In genomic region chr9:118924554-118925085, GRCm38 (mm10) we compare ENCODE assay signal across 7 mouse cellular contexts. TPM values are rescaled to one million over a fixed set of nuclear protein-coding genes. Genes with fewer than 3 reads are reported as not detected.
DNase-seq lines count a peak whose midpoint lies in the region; ATAC-seq lines count a peak whose summit lies in the region.

No protein-coding gene starts in this region.

- peak overlapping the region; percentile 85 for H3K27ac ChIP-seq in lung, embryonic 16.5 days (ENCODE audit: low read length)
- no peak overlapping the region for H3K27ac ChIP-seq in forebrain, embryonic 11.5 days (ENCODE audit: low read depth, low read length)
- no peak overlapping the region; the same call in 1 of the 2 replicates for H3K27ac ChIP-seq in limb, embryonic 11.5 days (replicated peaks; ENCODE audit: low read depth, low read length)
- H3K27ac ChIP-seq in stomach, embryonic 14.5 days (ENCODE audit: low read length): 0 out of 2 replicates have a peak overlapping the region, but pooled peaks have one; percentile 33

- peak overlapping the region; percentile 79 for H3K9ac ChIP-seq in lung, embryonic 16.5 days (ENCODE audit: low read length)
- H3K9ac ChIP-seq in forebrain, embryonic 11.5 days (ENCODE audit: low read length): peak overlapping the region; percentile 60
- H3K9ac ChIP-seq in limb, embryonic 11.5 days (ENCODE audit: low read length): peak overlapping the region; percentile 58
- H3K9ac ChIP-seq in stomach, embryonic 14.5 days (replicated peaks; ENCODE audit: low read depth, low read length): peak overlapping the region; percentile 70

- H3K9me3 ChIP-seq in lung, embryonic 16.5 days (ENCODE audit: control insufficient read depth, low read length): no peaks in the 10 kb centered on the region
- H3K9me3 ChIP-seq in forebrain, embryonic 11.5 days (ENCODE audit: control insufficient read depth, low read length): no peaks in the 10 kb centered on the region
- no peaks in the 10 kb centered on the region for H3K9me3 ChIP-seq in limb, embryonic 11.5 days (ENCODE audit: control insufficient read depth, low read length)
- H3K9me3 ChIP-seq in stomach, embryonic 14.5 days (ENCODE audit: control insufficient read depth, low read depth, low read length): no peaks in the 10 kb centered on the region

- H3K4me3 ChIP-seq in lung, embryonic 16.5 days (ENCODE audit: low read length): peak overlapping the region; percentile 82
- H3K4me3 ChIP-seq in forebrain, embryonic 11.5 days (ENCODE audit: low read depth, low read length): peak overlapping the region; percentile 73
- H3K4me3 ChIP-seq in limb, embryonic 11.5 days (ENCODE audit: low read depth, low read length): peak overlapping the region; percentile 73
- H3K4me3 ChIP-seq in stomach, embryonic 14.5 days (ENCODE audit: low read depth, low read length): peak overlapping the region; percentile 78

- ATAC-seq in lung, embryonic 16.5 days (ENCODE audit: low read depth): no peak; the same call in 1 of the 2 replicates
- 0 out of 2 replicates have a peak, but pooled peaks have one; percentile 1 for ATAC-seq in forebrain, embryonic 11.5 days (replicated peaks; ENCODE audit: low FRiP score)
- no peak; the same call in 1 of the 2 replicates for ATAC-seq in limb, embryonic 11.5 days (ENCODE audit: insufficient number of reproducible peaks, low FRiP score, low TSS enrichment, low read depth)
- no peak for ATAC-seq in stomach, embryonic 14.5 days (ENCODE audit: insufficient number of reproducible peaks, insufficient read depth, low FRiP score, low read depth)

- WGBS in lung, embryonic 16.5 days: 15% methylated on average over 16 of the region's 16 CpGs
- WGBS in forebrain, embryonic 11.5 days: 11% methylated on average over 16 of the region's 16 CpGs
- WGBS in limb, embryonic 11.5 days: 9% methylated on average over 16 of the region's 16 CpGs
- 13% methylated on average over 16 of the region's 16 CpGs for WGBS in stomach, embryonic 14.5 days

- H3K4me1 ChIP-seq in lung, embryonic 16.5 days (replicated peaks; ENCODE audit: control insufficient read depth, insufficient read depth, low read length): peaks cover 40% of the 10 kb centered on the region
- H3K4me1 ChIP-seq in forebrain, embryonic 11.5 days (replicated peaks; ENCODE audit: control insufficient read depth, insufficient read depth, low read length): peaks cover 7% of the 10 kb centered on the region; the same call in 1 of the 2 replicates
- peaks cover 28% of the 10 kb centered on the region for H3K4me1 ChIP-seq in limb, embryonic 11.5 days (ENCODE audit: control insufficient read depth, insufficient read depth, low read length)
- H3K4me1 ChIP-seq in stomach, embryonic 14.5 days (ENCODE audit: control insufficient read depth, insufficient read depth, low read length): peaks cover 25% of the 10 kb centered on the region

- no peaks in the 10 kb centered on the region for H3K27me3 ChIP-seq in lung, embryonic 16.5 days (ENCODE audit: control insufficient read depth, insufficient read depth, low read depth, low read length)
- H3K27me3 ChIP-seq in forebrain, embryonic 11.5 days (ENCODE audit: control insufficient read depth, insufficient read depth, low read length): no peaks in the 10 kb centered on the region
- H3K27me3 ChIP-seq in limb, embryonic 11.5 days (ENCODE audit: control insufficient read depth, insufficient read depth, low read length): no peaks in the 10 kb centered on the region
- no peaks in the 10 kb centered on the region for H3K27me3 ChIP-seq in stomach, embryonic 14.5 days (ENCODE audit: control insufficient read depth, insufficient read depth, low read length)

- no peak for DNase-seq in lung, postnatal 25 days (ENCODE audit: low spot score)
- no peak for DNase-seq in forebrain, embryonic 11.5 days (ENCODE audit: low spot score)
- no peak for DNase-seq in limb, embryonic 11.5 days (ENCODE audit: low spot score)
- no peak for DNase-seq in frontal cortex, postnatal 25 days (ENCODE audit: low spot score in 2 of 2)
- DNase-seq in ovary, adult 18-20 months (ENCODE audit: low spot score): no peak

- H3K4me2 ChIP-seq in lung, embryonic 16.5 days (ENCODE audit: low read depth, low read length): peak overlapping the region; percentile 96
- peak overlapping the region; percentile 96 for H3K4me2 ChIP-seq in forebrain, embryonic 11.5 days (ENCODE audit: low read depth, low read length, severe bottlenecking)
- H3K4me2 ChIP-seq in limb, embryonic 11.5 days (ENCODE audit: low read depth, severe bottlenecking): peak overlapping the region; percentile 95
- peak overlapping the region; percentile 98 for H3K4me2 ChIP-seq in stomach, embryonic 14.5 days (replicated peaks; ENCODE audit: low read depth, low read length)

- H3K36me3 ChIP-seq in lung, embryonic 16.5 days (ENCODE audit: control insufficient read depth, insufficient read depth, low read length): no peaks in the 10 kb centered on the region
- no peaks in the 10 kb centered on the region for H3K36me3 ChIP-seq in forebrain, embryonic 11.5 days (ENCODE audit: control insufficient read depth, insufficient read depth, low read length)
- no peaks in the 10 kb centered on the region for H3K36me3 ChIP-seq in limb, embryonic 11.5 days (ENCODE audit: control insufficient read depth, insufficient read depth, low read length)
- no peaks in the 10 kb centered on the region for H3K36me3 ChIP-seq in stomach, embryonic 14.5 days (ENCODE audit: control insufficient read depth, insufficient read depth, low read length)

RNA-seq across cellular contexts. Expression of gene Ctdspl, which starts 1.6 kb away (rescaled TPM):
- 23.3 and 26.7 TPM in 2 replicates for polyA plus RNA-seq in lung, embryonic 16.5 days (2015; fragmentation: Nextera tagmentation; extraction: Ambion mirVana)
- polyA plus RNA-seq in forebrain, embryonic 11.5 days (2014; fragmentation: Nextera tagmentation; extraction: Ambion mirVana): 9.0 and 9.1 TPM in 2 replicates
- 13.6 and 13.9 TPM in 2 replicates for polyA plus RNA-seq in limb, embryonic 11.5 days (2014; fragmentation: Nextera tagmentation; extraction: Ambion mirVana)
- 26.6 and 26.7 TPM in 2 replicates for polyA plus RNA-seq in stomach, embryonic 14.5 days (2014; fragmentation: Nextera tagmentation; extraction: Ambion mirVana)

Comparison
In these comparisons a context has a peak if more than half of its experiments do, and no peak if none do; other contexts are left out.
1. H3K27ac ChIP-seq: peak in lung, embryonic 16.5 days (single experiment) and stomach, embryonic 14.5 days (single experiment); none in forebrain, embryonic 11.5 days (single experiment) and limb, embryonic 11.5 days (single experiment).
2. Peak in every context shown above with its lines, with median percentiles within 50 percentile points of each other: H3K4me2 ChIP-seq, H3K4me3 ChIP-seq and H3K9ac ChIP-seq.